Mouse (Mus musculus): Measurements from ENCODE around the gene Hes2.

- no peak for TF ChIP-seq POLR2A (IDR thresholded peaks at IDR 0.05; ENCODE audit: low read depth, low read length)
- TF ChIP-seq CTCF (IDR thresholded peaks at IDR 0.05; ENCODE audit: borderline replicate concordance, insufficient read depth, low read length), result no peak
Measured at GRCm38 (mm10) chr4:152151451-152151965, 7.2 kb upstream of the Hes2 start.
